8 mouse cellular contexts compared by ENCODE assay signal in the genomic region with DNA sequence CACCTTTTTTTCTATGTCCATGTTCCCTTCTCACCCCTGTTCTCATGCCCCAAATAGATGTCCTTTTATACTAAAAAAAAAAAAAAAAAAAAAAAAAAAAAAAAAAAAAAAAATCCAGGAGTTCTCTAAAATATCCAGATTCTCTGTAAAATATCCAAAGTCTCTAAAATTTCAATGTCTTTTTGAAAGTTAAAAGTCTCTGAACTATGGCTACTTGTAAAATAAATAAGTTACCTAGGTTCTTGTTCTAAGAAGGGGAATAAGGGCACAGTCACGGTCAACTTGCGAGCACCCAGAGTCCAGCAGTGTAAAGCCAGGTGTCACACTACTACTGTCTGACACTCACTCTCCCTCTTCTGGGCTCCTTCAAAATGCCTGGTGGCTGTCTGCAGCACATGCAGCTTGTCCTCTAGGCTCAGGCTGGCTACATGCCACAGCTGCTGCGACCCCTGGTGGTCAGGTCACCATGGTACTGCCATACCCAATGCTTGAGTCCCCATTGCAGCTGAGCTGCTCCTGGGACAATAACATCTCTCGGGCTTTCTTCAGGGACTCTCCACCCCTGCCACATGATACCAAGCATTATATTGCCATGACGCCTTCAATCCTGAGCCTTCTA. TPM values are rescaled to one million over a fixed set of nuclear protein-coding genes. Genes with fewer than 3 reads are reported as not detected.
DNase-seq lines count a peak whose midpoint lies in the region; ATAC-seq and TF ChIP-seq lines count a peak whose summit lies in the region.

No protein-coding gene starts in this region.

- no peak overlapping the region for H3K27ac ChIP-seq in heart, adult 2 months
- no peak overlapping the region for H3K27ac ChIP-seq in liver, embryonic 12.5 days
- H3K27ac ChIP-seq in neural tube, embryonic 12.5 days: no peak overlapping the region

- TF ChIP-seq CTCF in heart, adult 2 months (IDR thresholded peaks at IDR 0.05): peak; percentile 83

- H3K4me2 ChIP-seq in liver, embryonic 12.5 days: no peak overlapping the region
- no peak overlapping the region for H3K4me2 ChIP-seq in neural tube, embryonic 12.5 days (replicated peaks)

- TF ChIP-seq EP300 in heart, adult 2 months (IDR thresholded peaks at IDR 0.05; ENCODE audit: insufficient read depth, low read depth, low read length): no peak

- no peaks in the 10 kb centered on the region for H3K9me3 ChIP-seq in liver, embryonic 12.5 days (replicated peaks)
- 0 out of 2 replicates have a peak, but pooled peaks cover 7% of the 10 kb centered on the region for H3K9me3 ChIP-seq in neural tube, embryonic 12.5 days

- H3K36me3 ChIP-seq in heart, adult 2 months (ENCODE audit: control insufficient read depth, insufficient read depth, low read length): no peaks in the 10 kb centered on the region
- H3K36me3 ChIP-seq in liver, embryonic 12.5 days: peaks cover 77% of the 10 kb centered on the region
- H3K36me3 ChIP-seq in neural tube, embryonic 12.5 days: peaks cover 80% of the 10 kb centered on the region

- no peaks in the 10 kb centered on the region for H3K4me1 ChIP-seq in heart, adult 2 months (ENCODE audit: control insufficient read depth, insufficient read depth, low read length)
- 0 out of 2 replicates have a peak, but pooled peaks cover 5% of the 10 kb centered on the region for H3K4me1 ChIP-seq in liver, embryonic 12.5 days
- no peaks in the 10 kb centered on the region for H3K4me1 ChIP-seq in neural tube, embryonic 12.5 days

- H3K27me3 ChIP-seq in heart, adult 2 months (ENCODE audit: control insufficient read depth, insufficient read depth, low read length): no peaks in the 10 kb centered on the region
- H3K27me3 ChIP-seq in liver, embryonic 12.5 days (replicated peaks): no peaks in the 10 kb centered on the region
- no peaks in the 10 kb centered on the region for H3K27me3 ChIP-seq in neural tube, embryonic 12.5 days (replicated peaks)

- no peak overlapping the region for H3K4me3 ChIP-seq in heart, adult 2 months
- H3K4me3 ChIP-seq in liver, embryonic 12.5 days: no peak overlapping the region
- H3K4me3 ChIP-seq in neural tube, embryonic 12.5 days: no peak overlapping the region

- no peak for TF ChIP-seq POLR2A in heart, adult 2 months (IDR thresholded peaks at IDR 0.05; ENCODE audit: insufficient read depth, low read depth, low read length)

- 54% methylated on average over 5 of the region's 5 CpGs for WGBS in heart, adult 2 months
- 42% methylated on average over 5 of the region's 5 CpGs for WGBS in liver, embryonic 12.5 days (ENCODE audit: insufficient replicate concordance)
- 46% methylated on average over 5 of the region's 5 CpGs for WGBS in neural tube, embryonic 12.5 days

- H3K79me2 ChIP-seq in heart, adult 2 months (replicated peaks; ENCODE audit: control insufficient read depth, insufficient read depth, low read length): no peaks in the 10 kb centered on the region

- peak; percentile 81 for ATAC-seq in liver, embryonic 12.5 days
- ATAC-seq in neural tube, embryonic 12.5 days (ENCODE audit: low FRiP score, low read depth): peak; percentile 74; the same call in 1 of the 2 replicates

- DNase-seq in 416B (ENCODE audit: low read depth) (peak; percentile 86), ZHBTc4 (ENCODE audit: low read depth, low spot score) (peak; percentile 95)
- peak; percentile 93 for DNase-seq in embryo, embryonic 10 days (ENCODE audit: low spot score)
- peak; percentile 68 to 79 for DNase-seq in heart, adult 2 months
- DNase-seq in kidney, adult 18-20 months: peak; percentile 70
- DNase-seq in thymus, postnatal 0 days (ENCODE audit: low spot score): peak; percentile 85

- H3K9ac ChIP-seq in heart, adult 2 months (ENCODE audit: low read depth, low read length): no peak overlapping the region
- no peak overlapping the region for H3K9ac ChIP-seq in liver, embryonic 12.5 days
- H3K9ac ChIP-seq in neural tube, embryonic 12.5 days: no peak overlapping the region

- intact Hi-C loops in heart, adult 2 months (cut with DNase I): no loop called here

RNA-seq across cellular contexts. Expression of a gene that starts 18.3 kb away (rescaled TPM):
- 1 to 10 TPM; 6.6 to 7.5 TPM for total RNA-seq in heart, adult 2 months (2021)
- polyA plus RNA-seq in heart, adult 2 months (2012; rRNA removed): 4.7 and 6.1 TPM in 2 replicates
- polyA plus RNA-seq in liver, embryonic 12.5 days (2016; fragmentation: Nextera tagmentation; extraction: Ambion mirVana): 51.9 and 53.5 TPM in 2 replicates
- polyA plus RNA-seq in neural tube, embryonic 12.5 days (2016; fragmentation: Nextera tagmentation; extraction: Ambion mirVana): 51.9 and 58.0 TPM in 2 replicates
- polyA plus RNA-seq in thymus, postnatal 0 days (2015; fragmentation: Nextera tagmentation; extraction: Ambion mirVana): 18.7 and 19.6 TPM in 2 replicates

RNA-seq across cellular contexts. Expression of a gene that starts 44.2 kb away (rescaled TPM):
- total RNA-seq in heart, adult 2 months (2021): 1 to 10 TPM; 3.5 to 3.7 TPM
- 2.2 and 3.7 TPM in 2 replicates for polyA plus RNA-seq in heart, adult 2 months (2012; rRNA removed)
- polyA plus RNA-seq in liver, embryonic 12.5 days (2016; fragmentation: Nextera tagmentation; extraction: Ambion mirVana): 5.3 and 5.7 TPM in 2 replicates
- polyA plus RNA-seq in neural tube, embryonic 12.5 days (2016; fragmentation: Nextera tagmentation; extraction: Ambion mirVana): 8.4 TPM in 2 replicates
- 5.6 and 6.3 TPM in 2 replicates for polyA plus RNA-seq in thymus, postnatal 0 days (2015; fragmentation: Nextera tagmentation; extraction: Ambion mirVana)

RNA-seq across cellular contexts. Expression of a gene that starts 44.3 kb away (rescaled TPM):
- total RNA-seq in heart, adult 2 months (2021): 10 to 100 TPM; 21.4 to 24.9 TPM
- 14.7 and 25.3 TPM in 2 replicates for polyA plus RNA-seq in heart, adult 2 months (2012; rRNA removed)
- polyA plus RNA-seq in liver, embryonic 12.5 days (2016; fragmentation: Nextera tagmentation; extraction: Ambion mirVana): 39.1 and 43.3 TPM in 2 replicates
- 75.1 and 75.8 TPM in 2 replicates for polyA plus RNA-seq in neural tube, embryonic 12.5 days (2016; fragmentation: Nextera tagmentation; extraction: Ambion mirVana)
- 63.1 and 63.7 TPM in 2 replicates for polyA plus RNA-seq in thymus, postnatal 0 days (2015; fragmentation: Nextera tagmentation; extraction: Ambion mirVana)

RNA-seq across cellular contexts. Expression of a gene that starts 49.0 kb away (rescaled TPM):
- not detected for total RNA-seq in heart, adult 2 months (2021)
- 0.10 and 0.12 TPM in 2 replicates for polyA plus RNA-seq in heart, adult 2 months (2012; rRNA removed)
- polyA plus RNA-seq in liver, embryonic 12.5 days (2016; fragmentation: Nextera tagmentation; extraction: Ambion mirVana): not detected in 2 replicates
- not detected in 2 replicates for polyA plus RNA-seq in neural tube, embryonic 12.5 days (2016; fragmentation: Nextera tagmentation; extraction: Ambion mirVana)
- not detected in 2 replicates for polyA plus RNA-seq in thymus, postnatal 0 days (2015; fragmentation: Nextera tagmentation; extraction: Ambion mirVana)
